Mouse (Mus musculus) stomach, postnatal 0 days (tissue): ENCODE data around the gene Prkacb.

Experiments used
- CTCF ChIP-seq: IDR thresholded peaks from 2 replicates; pipeline ENCODE4 v1.5.1; 2016; ENCODE audit warnings: antibody characterized with exemption, low read depth, mild to moderate bottlenecking, moderate library complexity
- EP300 ChIP-seq: optimal IDR thresholded peaks from 2 replicates; pipeline ENCODE3; 2016; ENCODE audit warnings: antibody characterized with exemption

DNA sequence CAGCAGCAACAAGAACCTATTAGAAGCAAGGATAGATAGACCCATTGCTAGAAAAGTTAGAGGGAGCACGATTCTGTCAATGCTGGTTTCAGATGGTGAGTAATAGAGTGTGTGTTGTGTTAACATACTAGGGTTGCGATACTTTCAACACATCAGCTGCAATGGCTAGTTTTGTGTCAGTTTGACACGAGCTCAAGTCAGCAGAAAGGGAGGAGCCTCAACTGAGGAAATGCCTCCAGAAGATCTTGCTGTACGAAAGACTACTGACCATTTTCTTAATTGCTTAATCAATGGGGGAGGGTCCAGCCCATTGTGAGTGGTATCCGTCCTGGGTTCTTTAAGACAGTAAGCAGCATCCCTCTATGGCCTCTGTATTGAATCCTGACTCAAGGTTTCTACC, 120.2 kb downstream of the Prkacb start:
- no peak for TF ChIP-seq CTCF
- TF ChIP-seq EP300 = no peak
